Mouse (Mus musculus): ENCODE measurements around the gene Tmem273.

GRCm38 (mm10) chr14:32827165-32827564 lies 41.4 kb downstream of the Tmem273 start:
- TF ChIP-seq CTCF (IDR thresholded peaks at IDR 0.05; ENCODE audit: borderline replicate concordance, insufficient read depth, low read depth, low read length) (no peak), POLR2A (IDR thresholded peaks at IDR 0.05; ENCODE audit: borderline replicate concordance, insufficient read depth, low read length) (no peak)
